Mouse (Mus musculus): ENCODE data around the gene Rilpl1.
A peak's percentile ranks its signal among the peaks of the same experiment; 100 is the strongest.
"Not testable (repeated sequence)": the region's sequence is repeated elsewhere in the genome, so short reads cannot be mapped to it uniquely, and the experiment has no call there.

Rilpl1 gene

DNA sequence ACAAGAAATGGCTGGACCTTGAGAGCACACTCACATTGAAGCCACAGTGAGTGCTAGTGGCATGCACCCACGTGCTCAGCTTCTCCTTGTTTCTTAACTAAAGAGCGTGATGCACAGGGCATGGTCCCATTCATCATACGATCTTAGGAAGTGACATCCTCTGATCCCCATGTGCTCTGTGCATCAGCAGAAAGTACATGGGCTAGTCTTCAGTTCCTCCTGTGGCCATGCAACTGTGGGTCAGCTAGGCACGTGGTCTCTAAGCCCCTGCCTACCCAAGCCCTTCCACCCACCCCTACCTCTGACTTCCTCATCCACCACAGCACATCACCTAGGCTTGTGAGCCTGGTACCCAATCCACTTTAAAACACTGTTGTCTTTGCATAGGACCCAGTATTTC, 38.6 kb downstream of the Rilpl1 start:
- no peak for DNase-seq (ENCODE audit: low read depth)

GRCm38 (mm10) chr5:124491732-124492131, 39.5 kb downstream of the Rilpl1 start:
- no peak for DNase-seq (ENCODE audit: low read depth)

GRCm38 (mm10) chr5:124488885-124489284, 42.3 kb downstream of the Rilpl1 start:
- DNase-seq (ENCODE audit: low read depth) = no peak

DNA sequence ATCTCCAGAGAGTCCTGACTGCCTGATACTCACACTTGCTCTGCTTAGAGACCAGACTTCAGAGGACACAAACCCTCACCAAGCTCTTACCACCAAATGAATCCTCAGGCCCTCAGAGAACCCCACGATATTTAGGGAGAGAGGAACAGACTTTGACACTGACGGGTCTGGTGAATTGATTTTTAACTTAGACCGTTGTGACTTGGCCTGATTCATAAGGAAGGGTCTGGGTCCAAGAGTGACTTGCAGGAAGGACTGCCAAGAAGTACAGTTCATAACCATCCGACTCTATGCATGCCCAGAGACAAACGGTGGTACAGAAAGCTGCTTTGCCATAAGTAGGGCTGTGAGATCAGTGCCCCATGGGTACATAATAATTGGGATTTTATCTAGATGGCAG, 45.5 kb downstream of the Rilpl1 start:
- DNase-seq (ENCODE audit: low read depth) = no peak

GRCm38 (mm10) chr5:124483655-124484396, 47.4 kb downstream of the Rilpl1 start:
- DNase-seq (ENCODE audit: low read depth) = no peak

- peak; percentile 98 for DNase-seq (ENCODE audit: low read depth)
Measured at GRCm38 (mm10) chr5:124482966-124483654, 48.1 kb downstream of the Rilpl1 start, which contains the start of gene Snrnp35. Snrnp35 (plus strand) TSS chr5:124483134.

GRCm38 (mm10) chr5:124482436-124482965, 48.7 kb downstream of the Rilpl1 start:
- DNase-seq (ENCODE audit: low read depth) = no peak

DNA sequence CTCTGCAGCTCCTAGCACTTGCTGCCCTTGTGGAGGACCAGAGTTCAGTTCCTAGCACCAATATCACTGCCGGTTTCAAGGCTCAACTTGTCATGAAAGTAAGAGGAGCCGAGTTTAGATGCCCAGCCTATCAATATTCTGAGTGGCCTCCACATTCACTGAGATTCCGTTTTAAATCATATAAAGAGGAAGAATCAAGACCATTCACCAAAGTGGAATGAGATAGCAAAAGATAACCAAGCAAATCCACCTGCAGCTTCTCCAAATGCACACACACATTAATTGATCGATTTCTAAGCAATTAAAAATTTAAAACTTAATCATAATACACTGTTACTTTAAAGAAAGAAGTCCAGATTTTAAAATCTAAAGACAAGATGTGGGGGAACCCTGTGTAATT, 49.5 kb downstream of the Rilpl1 start:
- no peak for DNase-seq (ENCODE audit: low read depth)

GRCm38 (mm10) chr5:124480119-124480518, 51.1 kb downstream of the Rilpl1 start:
- peak; percentile 84 for DNase-seq (ENCODE audit: low read depth)

- no peak for DNase-seq (ENCODE audit: low read depth)
Measured at GRCm38 (mm10) chr5:124478873-124479204, 52.4 kb downstream of the Rilpl1 start.

- DNase-seq (ENCODE audit: low read depth) = peak; percentile 37
Measured at GRCm38 (mm10) chr5:124470591-124471171, 60.5 kb downstream of the Rilpl1 start.

- DNase-seq (ENCODE audit: low read depth) = no peak
Measured at GRCm38 (mm10) chr5:124469486-124469885, 61.7 kb downstream of the Rilpl1 start.

DNA sequence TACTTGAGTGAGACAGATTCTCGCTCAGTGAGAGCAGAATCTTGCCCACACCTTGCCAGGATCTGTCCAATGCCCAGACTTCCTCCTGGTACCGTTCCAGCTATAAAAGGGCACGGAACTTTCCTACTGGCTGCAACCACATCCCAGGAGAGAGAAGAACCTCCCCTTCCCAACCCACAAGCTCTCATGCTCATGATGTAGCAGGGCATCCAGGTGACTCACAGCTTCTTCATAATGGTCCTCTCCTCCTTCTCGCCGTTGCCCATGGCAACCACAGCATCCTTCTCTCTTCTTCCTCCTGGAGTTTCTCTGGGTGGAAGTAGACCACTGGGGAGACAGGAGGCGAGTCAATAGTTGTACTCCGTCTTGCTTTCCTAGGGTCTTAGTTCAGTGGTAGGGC, 62.8 kb downstream of the Rilpl1 start:
- peak; percentile 21 for DNase-seq (ENCODE audit: low read depth)

- no peak for DNase-seq (ENCODE audit: low read depth)
Measured at GRCm38 (mm10) chr5:124467766-124468165, 63.4 kb downstream of the Rilpl1 start.

- no peak for DNase-seq (ENCODE audit: low read depth)
Measured at GRCm38 (mm10) chr5:124464905-124465304, 66.3 kb downstream of the Rilpl1 start.

DNA sequence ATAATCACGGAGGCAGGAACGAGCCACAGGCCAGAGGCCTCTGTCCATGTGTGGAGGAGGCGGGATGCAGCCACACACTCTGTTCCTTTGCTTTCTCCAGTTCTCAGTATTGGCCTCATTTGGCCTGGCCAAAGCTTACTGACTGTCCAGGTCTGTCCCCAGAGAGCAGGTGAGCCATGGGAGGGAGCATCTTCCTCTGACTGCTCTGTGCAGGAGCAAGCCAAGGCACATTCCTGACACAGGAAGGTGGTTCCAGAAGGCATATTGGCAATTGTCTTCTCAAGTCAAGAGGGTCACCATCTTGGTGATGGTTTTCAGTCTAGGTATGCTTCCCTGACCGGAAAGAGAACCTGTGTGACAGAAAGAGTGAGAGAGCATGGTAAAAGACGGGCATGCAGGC, 67.7 kb downstream of the Rilpl1 start:
- DNase-seq (ENCODE audit: low read depth) = no peak

GRCm38 (mm10) chr5:124462297-124463025, 68.7 kb downstream of the Rilpl1 start:
- no peak for DNase-seq (ENCODE audit: low read depth)

- not testable (repeated sequence) for DNase-seq (ENCODE audit: low read depth)
Measured at GRCm38 (mm10) chr5:124460922-124461321, 70.3 kb downstream of the Rilpl1 start.

GRCm38 (mm10) chr5:124456762-124457161, 74.4 kb downstream of the Rilpl1 start:
- no peak for DNase-seq (ENCODE audit: low read depth)

- no peak for DNase-seq (ENCODE audit: low read depth)
Measured at GRCm38 (mm10) chr5:124454082-124454419, 77.1 kb downstream of the Rilpl1 start.

DNA sequence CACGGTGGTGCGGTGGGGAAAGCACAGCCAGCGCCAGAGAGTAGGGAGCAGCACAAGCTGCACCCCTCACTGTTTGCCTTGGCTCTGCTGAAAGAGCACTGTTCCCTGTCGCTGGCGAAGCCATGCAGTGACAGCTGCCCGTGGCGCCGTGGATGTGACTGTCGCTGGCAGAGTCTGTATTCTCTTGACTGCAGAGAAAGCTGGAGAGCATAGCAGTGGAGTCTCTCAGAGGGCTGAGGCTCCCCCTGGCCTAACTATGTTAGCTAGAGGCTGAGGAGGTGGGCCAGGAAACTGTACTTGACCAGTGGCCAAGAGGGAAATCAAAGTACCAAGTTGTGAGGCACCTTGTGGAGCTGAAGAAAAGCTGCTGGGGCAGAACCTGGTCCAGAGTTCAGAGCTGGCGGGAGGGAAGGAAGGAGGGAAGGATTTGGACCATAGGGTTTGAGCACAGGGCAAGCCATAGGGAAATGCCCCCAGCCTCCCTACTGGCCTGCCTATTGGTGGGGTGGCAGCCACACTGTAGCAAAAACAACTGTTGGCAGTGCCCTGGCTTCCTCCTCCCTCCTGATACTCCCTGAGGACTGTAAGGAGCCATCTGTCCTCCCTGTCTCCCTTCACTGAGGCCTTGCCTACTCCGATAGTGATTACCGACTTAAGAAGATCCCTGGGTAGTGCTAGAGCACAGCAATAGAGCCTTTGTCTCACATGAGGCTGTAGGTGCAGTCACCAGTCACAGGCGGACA, 77.7 kb downstream of the Rilpl1 start:
- no peak for DNase-seq (ENCODE audit: low read depth)
